ENCODE assay signal across 7 mouse cellular contexts in the genomic region with DNA sequence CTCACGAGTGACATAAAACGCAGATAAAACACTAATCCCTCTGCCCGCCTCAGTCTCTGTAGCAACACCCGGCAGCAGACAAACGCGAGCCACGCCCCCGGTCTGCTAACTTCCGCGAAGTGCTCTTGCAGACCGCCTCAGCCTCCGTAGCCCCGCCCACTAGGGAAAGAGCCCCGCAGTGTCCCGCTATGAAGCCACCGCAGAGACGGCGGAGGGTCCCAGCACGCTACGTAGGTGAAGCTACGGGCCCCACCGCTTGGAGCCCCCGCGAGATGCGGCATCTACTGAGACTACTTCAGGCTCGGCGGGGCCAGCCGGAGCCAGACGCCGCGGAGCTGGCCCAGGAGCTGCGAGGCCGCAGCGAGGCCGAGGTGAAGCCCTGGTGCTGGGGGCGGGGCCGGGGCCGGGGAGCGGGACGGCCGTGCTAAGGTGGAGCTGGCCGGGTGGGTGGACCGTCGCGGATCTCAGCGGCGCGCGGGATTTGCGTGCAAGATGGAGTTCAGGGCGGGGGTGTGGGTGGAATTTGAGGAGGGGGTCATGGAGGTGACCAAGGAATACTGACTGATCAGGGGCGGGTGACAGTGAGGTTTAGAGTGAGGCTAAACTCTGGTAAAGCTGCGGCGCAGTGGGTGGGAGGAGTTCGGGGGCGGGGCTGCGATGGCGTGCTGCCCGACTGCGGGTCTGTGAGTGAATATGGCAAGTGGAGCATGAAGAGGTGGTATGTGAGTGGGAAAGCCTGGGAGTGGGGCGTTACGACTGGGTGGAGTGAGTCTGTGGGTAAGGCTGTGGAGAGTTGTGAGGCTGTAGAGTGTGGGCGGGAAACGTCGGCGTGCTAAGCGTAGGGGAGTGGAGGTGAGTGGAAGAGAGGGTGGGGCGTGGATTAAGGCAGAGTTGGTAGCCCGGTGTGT. TPM values are rescaled to one million over a fixed set of nuclear protein-coding genes. Genes with fewer than 3 reads are reported as not detected.
DNase-seq lines count a peak whose midpoint lies in the region; ATAC-seq lines count a peak whose summit lies in the region.

Snapc2 (plus strand) TSS at position 147 of the 908 bp plus-strand sequence.

- DNase-seq in adrenal gland, adult (ENCODE audit: inconsistent age in 2 of 2, low spot score in 1 of 2) = peak; percentile 97 to 99
- DNase-seq in embryo, embryonic 10.5 days (ENCODE audit: low spot score) = peak; percentile 98
- DNase-seq in gastrocnemius, postnatal 25 days = peak; percentile 93
- peak; percentile 96 to 97 for DNase-seq in left cerebral cortex, postnatal 25 days (ENCODE audit: low spot score in 2 of 2)
- peak; percentile 95 for DNase-seq in midbrain, embryonic 10.5 days (ENCODE audit: low spot score)
- peak; percentile 95 for DNase-seq in right cerebral cortex, postnatal 4 days

- H3K4me2 ChIP-seq in intestine, embryonic 15.5 days (replicated peaks) = peak within 1 kb of the TSS; percentile 77

- ATAC-seq in intestine, embryonic 15.5 days = peak; percentile 93

- H3K27ac ChIP-seq in intestine, embryonic 15.5 days = peak within 1 kb of the TSS; percentile 95
- peak within 1 kb of the TSS; percentile 95 for H3K27ac ChIP-seq in midbrain, embryonic 10.5 days (replicated peaks)

- peaks cover 21% of the 10 kb centered on the region for H3K36me3 ChIP-seq in intestine, embryonic 15.5 days
- H3K36me3 ChIP-seq in midbrain, embryonic 10.5 days = peaks cover 52% of the 10 kb centered on the region

- peaks cover 36% of the 10 kb centered on the region for H3K4me1 ChIP-seq in intestine, embryonic 15.5 days (replicated peaks)
- peaks cover 58% of the 10 kb centered on the region for H3K4me1 ChIP-seq in midbrain, embryonic 10.5 days

- no peaks in the 10 kb centered on the region for H3K27me3 ChIP-seq in intestine, embryonic 15.5 days (replicated peaks)
- H3K27me3 ChIP-seq in midbrain, embryonic 10.5 days (ENCODE audit: low read depth, poor library complexity, severe bottlenecking) = peaks cover 23% of the 10 kb centered on the region

- intact Hi-C loops in left cerebral cortex, postnatal 25 days (cut with DNase I) = loop anchor here (2.0 to 5.0 kb wide), 3 partner anchors 14 to 119 kb away; partner anchors contain the start of genes Ccl25, Elavl1, Gm49320 and Map2k7

- H3K4me3 ChIP-seq in intestine, embryonic 15.5 days (replicated peaks) = peak within 1 kb of the TSS; percentile 99
- peak within 1 kb of the TSS; percentile 91 for H3K4me3 ChIP-seq in midbrain, embryonic 10.5 days

- under 1% methylated on average over 69 of the region's 69 CpGs for WGBS in intestine, embryonic 15.5 days
- under 1% methylated on average over 69 of the region's 69 CpGs for WGBS in midbrain, embryonic 10.5 days

- no peaks in the 10 kb centered on the region for H3K9me3 ChIP-seq in intestine, embryonic 15.5 days
- no peaks in the 10 kb centered on the region for H3K9me3 ChIP-seq in midbrain, embryonic 10.5 days (replicated peaks)

- H3K9ac ChIP-seq in intestine, embryonic 15.5 days = peak within 1 kb of the TSS; percentile 98

RNA-seq across cellular contexts. Expression of gene Snapc2, which starts in this region (rescaled TPM):
- total RNA-seq in gastrocnemius, postnatal 25 days (2021) = 1 to 10 TPM; 8.4 to 9.5 TPM
- 46.0 and 46.2 TPM in 2 replicates for polyA plus RNA-seq in intestine, embryonic 15.5 days (2015; fragmentation: Nextera tagmentation; extraction: Ambion mirVana)
- total RNA-seq in left cerebral cortex, postnatal 25 days (2021) = 10 to 100 TPM; 32.4 to 33.2 TPM
- polyA plus RNA-seq in midbrain, embryonic 10.5 days (2016; fragmentation: Nextera tagmentation; extraction: Ambion mirVana) = 65.2 and 68.0 TPM in 2 replicates

Comparison
In these comparisons a context has a peak if more than half of its experiments do, and no peak if none do; other contexts are left out.
1. Peak in every context shown above with its lines: DNase-seq, ATAC-seq, H3K4me3 ChIP-seq and H3K27ac ChIP-seq.